Mouse (Mus musculus) MEL (cell line): ENCODE data around the gene Usf1.

Experiments used
- CTCF ChIP-seq, 3 experiments: IDR thresholded peaks in 2 of 3; conservative IDR thresholded peaks in 1 of 3; 2 replicates each; pipeline ENCODE4 v1.5.1; 2011 to 2012; ENCODE audit warnings: low read length in 3 of 3, low read depth in 2 of 3, mild to moderate bottlenecking in 2 of 3, improper control_type of control experiment in 1 of 3, inconsistent platforms in 1 of 3, mixed read lengths in 1 of 3, moderate library complexity in 1 of 3; ENCODE audit not compliant: control insufficient read depth in 1 of 3, insufficient read depth in 1 of 3, poor library complexity in 1 of 3, severe bottlenecking in 1 of 3
- ELF1 ChIP-seq: IDR thresholded peaks from 2 replicates; pipeline ENCODE4 v1.6.1; 2014; ENCODE audit warnings: low read depth, mild to moderate bottlenecking, inconsistent platforms, low read length, improper control_type of control experiment, moderate library complexity
- EP300 ChIP-seq, 2 experiments: IDR thresholded peaks; 2 replicates each; pipeline ENCODE4 v1.6.1; 2011; ENCODE audit warnings: improper control_type of control experiment in 2 of 2, low read length in 2 of 2, low read depth in 1 of 2, mild to moderate bottlenecking in 1 of 2

DNA sequence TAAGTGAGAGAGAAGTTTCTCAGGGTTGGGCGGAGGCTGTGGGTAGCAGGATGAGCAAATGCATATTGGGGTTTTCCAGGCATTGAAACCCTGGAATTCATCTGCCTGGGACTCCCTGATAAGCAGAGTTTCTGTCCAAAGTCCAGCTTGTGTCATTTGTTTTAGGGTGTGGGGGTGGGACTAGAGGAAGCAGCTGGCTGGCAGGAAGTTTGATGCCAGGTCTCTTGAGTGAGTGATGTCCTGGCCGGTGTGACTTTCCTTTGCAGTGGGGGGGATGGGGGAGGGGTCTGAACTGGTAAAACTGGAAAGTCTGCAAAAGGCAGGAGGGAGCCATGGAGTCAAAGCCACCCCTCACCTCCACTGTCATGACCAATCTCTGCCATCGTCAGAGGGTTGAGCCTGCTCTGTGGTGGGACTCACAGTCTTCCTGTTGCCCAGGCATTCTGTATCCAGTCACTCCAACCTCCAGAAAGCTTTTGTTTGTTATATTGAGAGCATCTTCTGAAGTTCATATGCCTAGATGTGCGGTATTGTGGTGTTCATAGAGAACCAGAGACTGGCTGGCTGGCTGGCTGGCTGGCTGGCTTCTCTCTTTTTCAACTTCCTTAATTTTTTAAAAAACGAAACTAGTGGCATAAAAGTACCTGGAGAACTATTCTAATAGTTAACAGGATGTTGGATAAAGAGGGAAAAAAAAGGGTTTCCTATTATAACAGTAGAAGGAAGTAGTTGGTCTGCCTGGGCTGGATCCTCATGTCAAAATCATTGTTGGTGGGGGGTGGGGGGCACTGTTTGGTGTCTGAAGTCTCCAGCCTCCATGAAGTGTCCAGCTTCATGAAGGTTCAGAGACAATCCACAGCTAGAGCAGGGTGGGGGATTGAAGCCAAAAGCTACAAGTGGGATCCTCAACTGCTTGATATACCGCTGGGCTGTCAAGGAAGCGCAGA, 30.6 kb downstream of the Usf1 start:
- TF ChIP-seq ELF1 = no peak
- peak; percentile 27 to 61; a peak in 3 of 4 replicates for TF ChIP-seq EP300 (IDR thresholded peaks at IDR 0.05; ENCODE audit: low read depth in 1 of 2, low read length in 2 of 2)
- TF ChIP-seq CTCF (IDR thresholded peaks at IDR 0.05 in 2 of 3, conservative IDR thresholded peaks at IDR 0.05 in 1 of 3; ENCODE audit: control insufficient read depth in 1 of 3, insufficient read depth in 1 of 3, low read depth in 2 of 3, low read length in 3 of 3, poor library complexity in 1 of 3, severe bottlenecking in 1 of 3) = no peak
